Mouse (Mus musculus): ENCODE results near the gene Insl6.

- no peak for TF ChIP-seq POLR2A (IDR thresholded peaks at IDR 0.05; ENCODE audit: control insufficient read depth in 1 of 2, insufficient read depth in 1 of 2, low read depth in 1 of 2, low read length in 2 of 2, poor library complexity in 1 of 2)
- no peak for TF ChIP-seq CTCF (IDR thresholded peaks at IDR 0.05 in 2 of 3, conservative IDR thresholded peaks at IDR 0.05 in 1 of 3; ENCODE audit: control insufficient read depth in 1 of 3, insufficient read depth in 1 of 3, low read depth in 2 of 3, low read length in 3 of 3, poor library complexity in 1 of 3, severe bottlenecking in 1 of 3)
- no peak for TF ChIP-seq EP300 (IDR thresholded peaks at IDR 0.05; ENCODE audit: low read depth in 1 of 2, low read length in 2 of 2)
- no peak for TF ChIP-seq MAZ (IDR thresholded peaks at IDR 0.05; ENCODE audit: low read depth, low read length)
- TF ChIP-seq MEF2A (IDR thresholded peaks at IDR 0.05; ENCODE audit: extremely low read depth, insufficient replicate concordance, low read depth, low read length, poor library complexity, severe bottlenecking) = no peak
- TF ChIP-seq ZNF384 (IDR thresholded peaks at IDR 0.05; ENCODE audit: low read depth, low read length) = no peak
- TF ChIP-seq POLR2AphosphoS2 (IDR thresholded peaks at IDR 0.05; ENCODE audit: low read length) = no peak
- TF ChIP-seq SMC3 (IDR thresholded peaks at IDR 0.05; ENCODE audit: low read depth, low read length) = no peak
- TF ChIP-seq USF1 (IDR thresholded peaks at IDR 0.05; ENCODE audit: low read depth, low read length) = no peak
- TF ChIP-seq RCOR1 (IDR thresholded peaks at IDR 0.05; ENCODE audit: low read depth, low read length) = no peak
Observed at GRCm38 (mm10) chr19:29374947-29375346, 49.8 kb upstream of the Insl6 start.
